Mouse (Mus musculus) kidney, postnatal 0 days (tissue): ENCODE results near the gene Lrp4. TPM values are rescaled to one million over a fixed set of nuclear protein-coding genes. Genes with fewer than 3 reads are reported as not detected.

Experiments used
- ATAC-seq: fragments of 200-750 bp; cut with Nextera tagmentation; replicated peaks from 2 replicates; pipeline ENCODE4 v1.8.0; 2017; ENCODE audit warnings: low read depth, moderate number of reproducible peaks, moderate TSS enrichment, moderate library complexity; ENCODE audit not compliant: low FRiP score
- DNase-seq: peaks from one replicate; pipeline ENCODE4 v3.0.0-alpha.2; 2016; ENCODE audit warnings: low spot score
- H3K27ac ChIP-seq: fragments of 300-500 bp; sonication (generic); 2 replicates; pipeline ENCODE4 v1.5.1; 2014; ENCODE audit warnings: mild to moderate bottlenecking
- H3K27me3 ChIP-seq: fragments of 300-500 bp; sonication (generic); 2 replicates; pipeline ENCODE4 v1.6.1; 2014; ENCODE audit warnings: low read length, mixed read lengths; ENCODE audit not compliant: insufficient read depth
- H3K36me3 ChIP-seq: fragments of 300-500 bp; sonication (generic); 2 replicates; pipeline ENCODE4 v1.6.1; 2014; ENCODE audit warnings: low read length, mixed read lengths; ENCODE audit not compliant: insufficient read depth
- H3K4me1 ChIP-seq: fragments of 300-500 bp; sonication (generic); replicated peaks from 2 replicates; pipeline ENCODE4 v1.6.1; 2014; ENCODE audit warnings: antibody characterized with exemption, low read length, mixed read lengths; ENCODE audit not compliant: insufficient read depth
- H3K4me2 ChIP-seq: fragments of 300-500 bp; sonication (generic); 2 replicates; pipeline ENCODE4 v1.6.1; 2014; ENCODE audit warnings: mild to moderate bottlenecking, low read length, moderate library complexity, mixed read lengths
- H3K4me3 ChIP-seq: fragments of 300-500 bp; sonication (generic); replicated peaks from 2 replicates; pipeline ENCODE4 v1.5.1; 2014; ENCODE audit warnings: low read depth, low read length
- H3K9ac ChIP-seq: fragments of 300-500 bp; sonication (generic); 2 replicates; pipeline ENCODE4 v1.6.1; 2014; ENCODE audit warnings: low read depth, low read length
- H3K9me3 ChIP-seq: fragments of 300-500 bp; sonication (generic); replicated peaks from 2 replicates; pipeline ENCODE4 v1.6.1; 2016; ENCODE audit warnings: low read length, inconsistent platforms, mixed read lengths
- CTCF ChIP-seq: IDR thresholded peaks from 2 replicates; pipeline ENCODE4 v1.5.1; 2016; ENCODE audit warnings: antibody characterized with exemption, low read depth, mild to moderate bottlenecking, moderate library complexity
- WGBS: fragments of 180-500 bp; shearing (Covaris S2); extraction: QIAGEN DNeasy Blood & Tissue Kit; methylation state at CpG from one replicate; pipeline ENCODE4 v1.1.7; 2014; 5-methylcytosine and 5-hydroxymethylcytosine counted together
- polyA plus RNA-seq: library from polyadenylated mRNA; unstranded; fragments of >200 nt; fragmentation: Nextera tagmentation; extraction: Ambion mirVana; gene quantifications from 2 replicates; pipeline ENCODE4 v1.2.1, GENCODE M21; 2015

Gene Lrp4
- polyA plus RNA-seq, 1 experiment from 2014 or later: 5.9 TPM

DNA sequence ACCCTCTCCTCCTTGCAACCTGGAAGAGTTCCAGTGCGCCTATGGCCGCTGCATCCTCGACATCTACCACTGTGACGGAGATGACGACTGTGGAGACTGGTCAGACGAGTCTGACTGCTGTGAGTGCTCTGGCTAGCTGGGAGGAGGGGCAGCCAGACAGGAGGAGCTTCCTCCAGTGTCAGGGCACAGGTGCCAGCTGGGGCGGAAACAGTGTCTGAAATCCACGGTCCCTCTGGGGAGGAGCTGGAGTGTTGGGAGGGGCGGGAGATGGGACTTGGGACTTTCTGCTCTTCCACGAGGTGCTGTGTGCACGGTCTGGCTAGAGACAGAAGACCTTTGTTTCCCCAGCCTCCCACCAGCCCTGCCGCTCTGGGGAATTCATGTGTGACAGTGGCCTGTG, 17.0 kb downstream of the Lrp4 start:
- no peak overlapping the region for H3K4me3 ChIP-seq
- 0 out of 2 replicates have a peak, but pooled peaks cover 4% of the 10 kb centered on the region for H3K4me1 ChIP-seq
- DNase-seq (peak; percentile 46), ATAC-seq (peak; percentile 81)
- no peaks in the 10 kb centered on the region for H3K9me3 ChIP-seq
- H3K9ac ChIP-seq: no peak overlapping the region
- 47% methylated on average over 12 of the region's 12 CpGs for WGBS
- no peaks in the 10 kb centered on the region for H3K27me3 ChIP-seq
- no peak overlapping the region for H3K27ac ChIP-seq
- H3K36me3 ChIP-seq: peaks cover 25% of the 10 kb centered on the region
- no peak for TF ChIP-seq CTCF
- H3K4me2 ChIP-seq: peak overlapping the region; percentile 42

DNA sequence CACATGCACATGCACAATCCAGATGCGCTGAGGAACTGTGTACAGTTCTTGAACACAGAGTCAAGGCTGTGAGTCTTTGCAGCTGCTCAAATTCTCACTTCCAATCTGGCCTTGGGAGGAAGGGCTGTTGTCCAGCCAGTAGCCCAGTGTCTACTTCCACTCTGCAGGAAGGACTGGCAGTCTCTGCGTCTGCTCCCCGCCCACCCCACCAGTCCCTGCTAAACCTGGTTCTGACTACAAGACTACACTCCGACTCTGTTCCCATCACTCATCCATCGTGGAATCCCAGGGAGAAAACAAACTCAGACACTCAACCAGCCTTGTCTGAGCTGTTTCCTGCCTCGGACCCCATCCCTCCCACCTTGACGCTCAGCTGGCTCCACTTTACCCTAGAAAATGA, 18.5 kb downstream of the Lrp4 start:
- DNase-seq (no peak), ATAC-seq (no peak)
- Histone ChIP-seq H3K36me3 (peaks cover 25% of the 10 kb centered on the region), H3K4me3 (no peak overlapping the region), H3K9ac (no peak overlapping the region), H3K4me1 (no peaks in the 10 kb centered on the region), H3K27ac (no peak overlapping the region), H3K27me3 (no peaks in the 10 kb centered on the region), H3K4me2 (no peak overlapping the region), H3K9me3 (no peaks in the 10 kb centered on the region)
- WGBS: 51% methylated on average over 7 of the region's 7 CpGs
- no peak for TF ChIP-seq CTCF

DNA sequence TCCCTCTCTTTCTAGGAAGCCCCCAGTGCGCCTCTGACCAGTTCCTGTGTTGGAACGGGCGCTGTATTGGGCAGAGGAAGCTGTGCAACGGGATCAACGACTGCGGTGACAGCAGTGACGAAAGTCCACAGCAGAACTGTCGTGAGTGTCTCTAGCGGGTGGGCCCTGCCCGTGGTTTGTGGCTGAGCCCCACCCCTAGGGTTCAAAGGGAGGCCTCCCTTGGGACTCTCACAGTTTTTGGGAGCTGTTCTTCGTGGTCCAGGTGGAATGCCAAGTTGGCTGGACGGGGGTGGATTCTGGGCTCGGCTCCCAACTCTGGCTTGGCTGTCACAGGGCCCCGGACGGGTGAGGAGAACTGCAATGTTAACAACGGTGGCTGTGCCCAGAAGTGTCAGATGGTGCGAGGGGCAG, 18.9 kb downstream of the Lrp4 start:
- no peaks in the 10 kb centered on the region for H3K9me3 ChIP-seq
- no peak for DNase-seq
- no peak for TF ChIP-seq CTCF
- no peaks in the 10 kb centered on the region for H3K4me1 ChIP-seq
- H3K4me2 ChIP-seq: no peak overlapping the region
- ATAC-seq: no peak
- no peak overlapping the region for H3K27ac ChIP-seq
- no peak overlapping the region for H3K4me3 ChIP-seq
- WGBS: 54% methylated on average over 17 of the region's 17 CpGs
- no peak overlapping the region for H3K9ac ChIP-seq
- H3K27me3 ChIP-seq: no peaks in the 10 kb centered on the region
- peaks cover 27% of the 10 kb centered on the region for H3K36me3 ChIP-seq

DNA sequence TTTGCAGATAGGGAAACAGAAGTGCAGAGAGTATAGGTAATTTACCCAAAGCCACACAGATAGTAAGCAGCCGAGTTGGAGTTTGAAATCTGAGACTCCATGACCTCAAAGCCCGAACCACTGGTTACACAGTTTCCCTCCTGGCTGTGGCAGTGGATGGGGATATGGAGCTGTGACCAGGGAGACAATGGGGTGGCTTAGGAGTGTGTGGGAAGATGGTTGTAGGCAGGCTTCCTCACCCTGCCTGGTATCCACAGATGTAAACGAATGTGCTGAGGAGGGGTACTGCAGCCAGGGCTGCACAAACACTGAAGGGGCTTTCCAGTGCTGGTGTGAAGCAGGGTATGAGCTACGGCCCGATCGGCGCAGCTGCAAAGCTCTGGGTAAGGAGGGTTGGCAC, 19.5 kb downstream of the Lrp4 start:
- no peak overlapping the region for H3K9ac ChIP-seq
- H3K27ac ChIP-seq: no peak overlapping the region
- TF ChIP-seq CTCF: no peak
- peaks cover 29% of the 10 kb centered on the region for H3K36me3 ChIP-seq
- ATAC-seq (no peak), DNase-seq (no peak)
- H3K4me2 ChIP-seq: no peak overlapping the region
- H3K4me1 ChIP-seq: no peaks in the 10 kb centered on the region
- H3K4me3 ChIP-seq: no peak overlapping the region
- WGBS: 43% methylated on average over 7 of the region's 7 CpGs
- no peaks in the 10 kb centered on the region for H3K27me3 ChIP-seq
- H3K9me3 ChIP-seq: no peaks in the 10 kb centered on the region

DNA sequence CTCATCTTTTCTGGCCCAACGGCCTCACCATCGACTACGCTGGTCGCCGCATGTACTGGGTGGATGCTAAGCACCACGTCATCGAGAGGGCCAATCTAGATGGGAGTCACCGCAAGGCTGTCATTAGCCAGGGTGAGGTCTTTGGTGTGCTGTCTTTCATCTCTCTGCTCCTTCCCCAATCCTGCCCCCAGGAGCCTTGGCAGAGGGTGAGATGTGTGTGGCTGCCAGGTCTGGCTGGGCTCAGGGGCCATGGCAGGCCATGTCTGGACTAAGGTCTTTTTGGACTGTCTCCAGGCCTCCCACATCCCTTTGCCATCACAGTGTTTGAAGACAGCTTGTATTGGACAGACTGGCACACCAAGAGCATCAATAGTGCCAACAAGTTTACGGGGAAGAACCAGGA, 23.1 kb downstream of the Lrp4 start:
- Histone ChIP-seq H3K4me1 (no peaks in the 10 kb centered on the region), H3K4me2 (no peak overlapping the region), H3K27me3 (no peaks in the 10 kb centered on the region), H3K36me3 (peaks cover 23% of the 10 kb centered on the region), H3K27ac (no peak overlapping the region), H3K4me3 (no peak overlapping the region), H3K9me3 (no peaks in the 10 kb centered on the region), H3K9ac (no peak overlapping the region)
- no peak for TF ChIP-seq CTCF
- DNase-seq (no peak), ATAC-seq (no peak)
- 94% methylated on average over 9 of the region's 9 CpGs for WGBS

DNA sequence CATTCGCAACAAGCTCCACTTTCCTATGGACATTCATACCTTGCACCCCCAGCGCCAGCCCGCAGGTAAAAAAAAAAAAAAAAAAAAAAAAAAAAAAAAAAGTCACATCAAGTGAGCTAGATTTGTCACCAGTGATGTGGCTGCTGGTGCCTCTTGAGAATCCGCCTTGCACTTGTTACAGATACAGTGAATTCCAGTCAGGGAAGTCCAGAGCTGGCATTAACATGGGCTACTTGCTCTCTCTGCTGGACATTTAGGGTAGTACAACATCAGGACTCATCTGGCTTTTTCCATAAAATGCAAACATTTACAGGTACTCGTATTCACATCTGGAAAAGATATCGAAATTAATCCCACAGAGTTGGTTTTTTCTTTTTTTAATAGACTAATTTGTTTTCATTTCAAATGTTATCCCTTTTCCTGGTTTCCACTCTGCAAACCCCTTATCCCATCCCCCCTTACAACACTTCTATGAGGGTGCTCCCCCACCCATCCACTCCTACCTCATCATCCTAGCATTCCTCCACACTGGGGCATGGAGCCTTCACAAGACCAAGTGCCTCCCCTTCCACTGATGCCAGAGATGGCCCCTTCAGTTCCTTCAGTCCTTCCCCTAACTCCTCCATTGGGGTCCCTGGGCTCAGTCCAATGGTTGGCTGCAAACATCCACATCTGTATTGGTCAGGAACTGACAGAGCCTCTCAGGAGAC, 23.6 kb downstream of the Lrp4 start:
- no peak overlapping the region for H3K9ac ChIP-seq
- H3K4me2 ChIP-seq: no peak overlapping the region
- ATAC-seq: peak; percentile 45; the same call in 1 of the 2 replicates
- TF ChIP-seq CTCF: peak; percentile 89
- peaks cover 25% of the 10 kb centered on the region for H3K36me3 ChIP-seq
- peak; percentile 92 for DNase-seq
- no peaks in the 10 kb centered on the region for H3K4me1 ChIP-seq
- H3K4me3 ChIP-seq: no peak overlapping the region
- WGBS: 65% methylated on average over 6 of the region's 6 CpGs
- H3K27me3 ChIP-seq: no peaks in the 10 kb centered on the region
- no peaks in the 10 kb centered on the region for H3K9me3 ChIP-seq
- H3K27ac ChIP-seq: no peak overlapping the region

DNA sequence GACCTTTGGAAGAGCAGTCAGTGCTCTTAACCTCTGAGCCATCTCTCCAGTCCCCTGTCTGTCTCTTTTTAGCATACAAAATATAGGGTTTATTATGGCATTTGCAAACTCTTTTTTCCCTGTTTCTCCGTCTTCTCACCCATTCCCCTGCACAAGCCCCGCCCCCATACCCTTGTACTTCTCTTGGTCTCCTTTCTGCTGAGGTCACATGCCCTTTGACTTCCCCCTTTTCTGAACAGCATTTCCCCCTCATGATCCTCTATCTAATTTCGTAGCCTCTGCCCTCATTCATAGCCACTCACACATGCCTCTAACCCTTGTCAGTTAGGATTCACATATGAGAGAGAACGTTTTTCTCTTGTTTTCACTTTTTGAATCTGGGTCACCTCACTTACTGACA, 27.4 kb downstream of the Lrp4 start:
- 83% methylated on average over 4 of the region's 4 CpGs for WGBS
- H3K9me3 ChIP-seq: no peaks in the 10 kb centered on the region
- no peaks in the 10 kb centered on the region for H3K27me3 ChIP-seq
- H3K4me3 ChIP-seq: no peak overlapping the region
- no peak for ATAC-seq
- H3K4me1 ChIP-seq: no peaks in the 10 kb centered on the region
- no peak for DNase-seq
- H3K27ac ChIP-seq: no peak overlapping the region
- peaks cover 25% of the 10 kb centered on the region for H3K36me3 ChIP-seq
- no peak overlapping the region for H3K4me2 ChIP-seq
- TF ChIP-seq CTCF: no peak
- H3K9ac ChIP-seq: no peak overlapping the region
